Mouse (Mus musculus) megakaryocyte, embryonic 14.5 days (primary cell): ENCODE measurements around the gene Wdr5.

Source experiments
- FLI1 ChIP-seq: IDR thresholded peaks from 2 replicates; pipeline ENCODE4 v1.6.1; 2012; ENCODE audit warnings: low read length, inconsistent platforms, mixed read lengths
- GATA1 ChIP-seq: IDR thresholded peaks from 3 replicates; pipeline ENCODE4 v1.6.1; 2012; ENCODE audit warnings: mixed read lengths, low read length, inconsistent platforms, borderline replicate concordance

DNA sequence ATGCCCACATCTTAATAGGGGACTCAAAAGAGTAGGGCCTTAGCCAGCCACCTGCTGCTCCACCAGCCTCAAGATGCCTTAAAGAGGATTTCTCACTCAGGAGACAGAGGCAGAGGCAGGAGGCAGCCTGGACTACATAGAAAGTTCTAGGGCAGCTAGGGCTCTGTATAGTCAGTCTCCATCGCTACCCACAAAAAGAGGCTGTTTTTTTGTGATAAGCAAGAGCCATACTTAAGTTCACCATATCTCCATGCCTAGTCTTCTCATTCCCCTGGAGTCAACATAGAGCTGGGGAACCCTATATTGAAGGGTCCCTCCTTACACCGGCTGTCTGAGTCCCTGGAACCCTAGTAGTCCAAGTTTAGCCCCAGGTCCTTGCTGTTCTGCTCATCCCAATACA lies 44.4 kb upstream of the Wdr5 start:
- no peak for TF ChIP-seq GATA1
- TF ChIP-seq FLI1: no peak
